Mouse (Mus musculus) frontal cortex, adult 2 months (tissue): Measurements from ENCODE around the gene Zfp422. TPM values are rescaled to one million over a fixed set of nuclear protein-coding genes. Genes with fewer than 3 reads are reported as not detected.
"Not testable (repeated sequence)": the region's sequence is repeated elsewhere in the genome, so short reads cannot be mapped to it uniquely, and the experiment has no call there.

Experiments
- DNase-seq, 2 experiments: peaks; one replicate each; pipeline ENCODE4 v3.0.0; 2022; ENCODE audit warnings: low spot score in 1 of 2; ENCODE audit errors: extremely low spot score in 1 of 2
- polyA plus RNA-seq: library from polyadenylated mRNA; depleted of rRNA; stranded (reverse); fragments of >200 nt; gene quantifications from 2 replicates; pipeline ENCODE4 v1.2.3, GENCODE M21; 2012

Gene Zfp422
- polyA plus RNA-seq, 1 experiment = 30.5 TPM

GRCm38 (mm10) chr6:116650406-116650805 lies 21.6 kb upstream of the Zfp422 start, which contains the start of gene Depp1:
Gene Depp1 (plus strand): TSS chr6:116650609.
- no peak for DNase-seq

DNA sequence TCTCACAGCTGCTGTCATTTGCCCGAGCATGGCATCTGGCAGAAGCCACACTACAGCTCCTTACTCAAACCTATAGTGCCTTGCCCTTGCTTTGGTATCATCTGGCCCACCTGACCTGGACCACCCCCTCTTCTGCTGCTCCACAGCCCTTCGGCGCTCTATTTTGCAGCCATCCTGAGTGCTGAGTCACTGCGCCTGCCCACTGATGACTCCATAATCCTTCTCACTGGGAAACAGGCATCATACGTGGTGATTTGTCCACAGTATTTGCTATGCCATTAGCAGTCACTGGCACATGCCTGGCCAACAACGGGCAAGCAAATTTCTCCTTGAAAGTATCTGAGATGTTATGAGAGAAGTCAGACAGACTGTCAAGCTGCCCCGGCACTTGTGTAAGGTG lies 21.0 kb upstream of the Zfp422 start:
- no peak for DNase-seq

GRCm38 (mm10) chr6:116647763-116648162 lies 19.0 kb upstream of the Zfp422 start:
- no peak for DNase-seq

- no peak for DNase-seq
Observed at GRCm38 (mm10) chr6:116644335-116644734, 15.5 kb upstream of the Zfp422 start.

DNA sequence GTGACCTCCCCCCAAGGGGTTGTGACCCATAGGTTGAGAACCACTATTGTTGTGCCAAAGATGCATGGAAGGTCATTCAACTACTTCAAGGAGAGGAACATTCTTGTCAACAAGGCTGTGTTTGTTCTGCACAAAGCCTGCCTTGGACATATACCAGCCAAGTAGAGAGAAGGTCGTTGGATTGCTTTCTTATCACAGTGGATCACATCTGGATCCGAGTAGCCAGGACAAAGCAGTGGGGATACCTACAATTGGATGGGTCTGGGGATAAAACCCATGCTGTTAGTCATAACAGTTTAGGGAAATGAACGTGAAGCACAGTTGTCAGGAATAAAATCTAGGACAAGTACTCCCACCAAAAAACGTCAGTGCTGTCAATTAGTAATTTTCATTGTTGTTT lies 15.1 kb upstream of the Zfp422 start:
- no peak for DNase-seq

DNA sequence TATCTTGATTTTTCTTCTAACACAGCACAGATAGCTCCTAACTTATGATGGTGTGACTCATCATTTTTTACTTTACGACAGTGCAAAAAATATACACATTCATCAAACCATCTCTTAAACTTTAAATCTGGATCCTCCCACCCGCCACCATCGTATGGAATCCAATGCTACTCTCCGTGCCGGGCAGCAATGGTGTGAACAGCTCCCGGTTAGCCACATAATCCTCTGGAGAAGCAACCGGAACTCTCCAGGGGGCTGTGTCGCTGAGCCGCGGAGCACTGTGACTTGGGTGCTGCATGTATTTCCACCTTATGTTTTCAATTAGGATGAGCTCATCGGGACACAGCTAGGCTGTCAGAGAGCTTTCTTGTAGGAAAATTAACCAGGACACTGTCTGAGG lies 14.1 kb upstream of the Zfp422 start:
- peak; percentile 72 to 82 for DNase-seq

GRCm38 (mm10) chr6:116639663-116640062 lies 10.9 kb upstream of the Zfp422 start:
- no peak for DNase-seq

DNA sequence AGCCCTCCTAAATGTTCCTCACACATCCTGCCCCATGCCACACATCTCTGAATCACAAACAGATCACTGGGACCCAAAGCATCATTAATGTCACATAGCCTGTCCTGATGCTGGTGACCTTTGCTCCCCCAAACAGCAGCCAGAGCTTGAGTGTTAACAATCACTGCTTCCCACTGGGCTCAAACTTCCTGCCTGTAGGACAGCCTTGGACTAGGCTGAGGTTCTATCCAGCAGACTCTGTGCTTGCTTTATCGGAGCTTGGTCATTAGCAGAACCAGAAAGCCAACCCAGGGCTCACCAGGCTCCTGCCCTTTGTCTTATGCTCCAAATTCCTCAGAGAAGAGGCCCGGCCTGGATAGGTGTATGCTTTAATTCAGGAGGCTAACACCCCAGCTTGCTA lies 10.1 kb upstream of the Zfp422 start:
- no peak for DNase-seq

GRCm38 (mm10) chr6:116637496-116637895 lies 8.7 kb upstream of the Zfp422 start:
- DNase-seq = no peak

GRCm38 (mm10) chr6:116636581-116637235 lies 7.9 kb upstream of the Zfp422 start:
- no peak for DNase-seq

GRCm38 (mm10) chr6:116635251-116636180 lies 6.7 kb upstream of the Zfp422 start:
- no peak for DNase-seq

GRCm38 (mm10) chr6:116633741-116634695 lies 5.2 kb upstream of the Zfp422 start:
- DNase-seq = no peak

GRCm38 (mm10) chr6:116632129-116632528 lies 3.3 kb upstream of the Zfp422 start:
- DNase-seq = peak in 1 of 2 experiments; percentile 89

DNA sequence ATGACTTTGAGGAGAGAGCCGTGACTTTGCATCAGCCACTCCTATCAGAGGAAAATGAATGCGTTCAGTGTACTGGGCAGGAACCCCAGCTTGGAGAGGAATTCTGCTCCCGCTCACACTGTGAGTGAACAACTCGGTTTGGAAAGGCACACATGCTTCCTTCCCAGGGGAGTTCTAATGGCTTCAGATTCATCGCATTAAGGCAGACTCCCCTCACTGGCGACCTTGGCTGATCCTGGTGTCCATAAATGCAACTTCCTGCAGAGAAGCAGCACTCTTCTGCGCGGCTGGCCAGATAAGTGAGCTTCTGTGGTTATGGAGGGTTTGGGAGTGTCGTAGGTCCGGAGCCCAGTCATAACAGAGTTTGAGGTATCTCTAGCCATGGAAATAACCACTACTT lies 967 bp upstream of the Zfp422 start:
- DNase-seq = no peak

- DNase-seq = peak in 1 of 2 experiments; percentile 11
Observed at GRCm38 (mm10) chr6:116628095-116628494, 704 bp downstream of the Zfp422 start.

DNA sequence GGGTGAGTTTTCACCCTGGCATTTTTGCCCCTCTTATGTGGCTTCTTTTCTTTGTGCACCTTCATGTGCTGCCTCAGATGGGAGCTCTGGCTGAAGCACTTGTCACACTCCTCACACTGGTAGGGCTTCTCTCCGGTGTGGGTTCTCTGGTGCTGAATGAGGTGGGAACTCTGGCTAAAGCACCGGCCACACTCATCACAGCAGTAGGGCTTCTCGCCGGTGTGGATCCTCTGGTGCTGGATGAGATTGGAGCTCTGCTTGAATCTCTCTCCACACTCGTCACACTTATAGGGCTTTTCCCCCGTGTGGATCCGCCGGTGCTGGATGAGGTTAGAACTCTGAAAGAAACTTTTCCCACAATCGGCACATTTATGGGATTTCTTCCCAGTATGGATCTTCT lies 2.4 kb downstream of the Zfp422 start:
- DNase-seq = not testable (repeated sequence)

DNA sequence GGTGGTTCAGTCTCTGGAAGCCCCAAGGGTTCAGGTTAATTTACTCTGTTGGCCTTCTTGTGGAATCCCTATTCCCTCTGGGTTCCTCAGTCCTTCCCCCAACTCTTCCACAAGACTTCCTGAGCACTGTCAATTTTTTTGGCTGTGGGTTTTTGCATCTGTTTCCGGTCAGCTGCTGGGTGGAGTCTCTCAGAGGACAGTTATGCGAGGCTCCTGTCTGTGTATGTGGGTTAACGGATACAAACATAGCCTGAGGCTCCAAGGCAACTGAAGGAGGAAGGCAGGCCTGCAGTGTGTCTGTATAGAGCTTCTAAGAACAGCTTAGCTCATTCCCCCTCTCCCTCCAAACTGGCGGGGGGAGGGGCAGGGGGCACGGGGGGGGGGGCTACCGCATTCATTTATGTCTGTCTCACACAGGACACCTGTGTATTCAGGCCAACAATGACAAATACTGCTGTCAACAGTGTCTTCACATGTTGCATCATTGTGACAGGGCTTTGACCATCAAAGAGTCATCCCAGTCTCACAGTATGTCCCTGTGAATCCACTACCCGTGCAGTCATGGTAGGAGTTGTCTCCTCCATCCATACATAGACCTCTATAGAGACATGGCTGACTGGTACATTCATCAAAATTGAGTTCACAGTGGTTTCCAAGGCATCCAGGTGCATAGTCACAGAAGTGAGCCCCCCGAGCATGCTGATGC lies 7.3 kb downstream of the Zfp422 start:
- no peak for DNase-seq

GRCm38 (mm10) chr6:116618073-116618472 lies 10.7 kb downstream of the Zfp422 start:
- DNase-seq = no peak

DNA sequence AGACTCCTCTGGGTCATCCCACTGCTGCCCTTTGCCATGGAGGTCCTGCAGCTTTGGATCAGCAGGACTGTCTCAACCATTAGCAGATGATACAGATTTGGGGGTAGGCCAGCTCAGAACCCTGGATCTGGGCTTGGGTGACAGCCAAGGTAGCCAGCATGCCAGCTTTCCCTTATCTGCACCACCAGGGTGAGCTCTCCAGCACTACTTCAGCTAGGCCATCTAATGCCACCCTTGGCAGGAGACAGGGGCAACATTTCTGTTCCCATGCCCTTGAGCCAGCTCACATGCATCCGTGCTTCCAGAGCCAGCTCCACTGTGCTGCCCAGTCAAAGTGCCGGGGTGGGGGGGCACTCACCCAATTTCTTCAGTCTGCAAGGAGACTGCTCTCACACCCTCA lies 13.1 kb downstream of the Zfp422 start:
- DNase-seq = no peak

GRCm38 (mm10) chr6:116607230-116607629 lies 21.6 kb downstream of the Zfp422 start:
- no peak for DNase-seq
